Mouse (Mus musculus): ENCODE measurements at regions not wholly inside any gene's neighbourhood (a gene's known extent, or its start where the extent isn't known, plus 50 kb on each side); places are given as distances from the start of the nearest gene placed in this dataset.
A peak's percentile ranks its signal among the peaks of the same experiment; 100 is the strongest.

GRCm38 (mm10) chr11:52541210-52541609 lies 145.0 kb downstream of the 9530068E07Rik start:
- no peak for DNase-seq (ENCODE audit: low read depth, low spot score)

- no peak for DNase-seq (ENCODE audit: low read depth, low spot score)
These were observed 155.2 kb downstream of the 9530068E07Rik start for GRCm38 (mm10) chr11:52551451-52551850.

DNA sequence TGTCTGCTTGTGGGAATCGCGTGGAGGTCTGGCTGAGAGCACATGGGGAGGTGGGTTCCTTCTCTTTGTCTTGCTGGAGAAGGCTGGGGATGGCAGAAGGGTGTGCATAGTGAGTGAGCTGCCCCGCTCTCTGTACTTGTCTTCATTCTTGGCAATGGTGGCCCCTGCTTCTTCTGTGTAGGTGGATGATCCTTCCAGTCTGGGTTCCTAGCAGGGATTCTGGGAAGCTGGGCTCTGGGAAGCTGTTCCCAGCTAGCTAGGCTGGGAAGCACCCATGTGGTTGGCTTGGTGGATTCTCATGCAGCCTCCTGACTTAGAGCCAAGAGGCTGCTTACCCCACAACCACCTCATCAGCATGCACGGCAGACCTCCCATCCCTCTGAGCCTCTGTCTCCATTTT lies 156.6 kb downstream of the 9530068E07Rik start:
- DNase-seq (ENCODE audit: low read depth, low spot score): no peak

DNA sequence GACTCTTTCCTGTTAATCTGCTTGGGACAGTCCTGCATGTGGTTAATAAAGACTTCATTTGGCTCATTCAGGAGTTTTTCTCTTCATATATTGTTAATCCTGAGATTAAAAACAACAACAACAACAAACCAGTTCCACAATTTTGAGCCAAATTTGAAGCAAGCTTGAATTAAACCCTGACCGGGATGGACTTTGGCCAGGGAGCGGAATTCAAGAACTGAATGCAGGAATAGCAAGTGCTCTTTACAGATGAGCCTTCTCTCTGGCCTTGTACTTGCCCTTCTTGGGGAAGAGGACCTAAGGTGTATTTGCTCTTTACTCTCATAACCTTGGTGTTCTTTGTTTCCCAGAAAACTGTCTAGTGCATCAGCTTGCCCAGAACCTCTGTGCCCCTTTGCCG lies 161.6 kb downstream of the 9530068E07Rik start:
- no peak for DNase-seq (ENCODE audit: low read depth, low spot score)

DNA sequence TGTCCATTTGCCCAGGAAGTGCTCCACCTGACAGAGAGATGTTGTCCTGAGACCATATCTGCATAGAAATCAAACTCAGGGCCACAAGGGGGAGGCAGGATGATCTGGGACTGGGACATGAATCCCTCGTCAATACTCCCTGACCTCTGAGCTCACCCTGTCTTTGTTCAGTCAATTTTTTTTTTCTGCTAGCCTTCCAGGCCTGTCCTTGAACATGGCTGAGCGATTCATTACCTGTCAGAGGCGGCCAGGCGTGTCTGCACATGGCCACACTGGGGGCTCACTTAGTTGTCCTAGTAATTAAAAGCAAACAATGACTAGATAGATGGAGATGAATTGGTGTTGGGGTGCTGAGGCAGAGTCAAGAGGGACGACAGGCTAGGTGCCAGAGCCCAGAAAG lies 162.6 kb downstream of the 9530068E07Rik start:
- DNase-seq (ENCODE audit: low read depth, low spot score): no peak

DNA sequence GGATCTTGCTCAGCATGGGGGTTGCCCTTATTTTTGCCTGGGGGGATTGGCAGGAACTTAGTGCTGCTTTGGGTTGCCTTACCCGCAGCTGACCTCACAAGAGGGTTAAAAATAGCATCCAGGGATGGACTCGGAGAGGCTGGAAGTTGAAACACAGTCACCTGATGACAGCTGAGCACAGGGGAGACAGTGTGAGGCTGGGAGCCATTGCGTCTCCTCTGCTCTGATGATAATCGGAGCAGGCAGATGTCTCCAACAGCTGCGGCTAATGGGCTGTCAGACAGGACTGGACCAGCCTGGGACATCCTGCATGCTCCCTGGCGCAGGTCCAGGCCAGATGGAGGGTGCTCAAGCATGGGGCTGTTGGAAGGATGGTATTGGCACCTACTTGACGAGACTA lies 165.1 kb downstream of the 9530068E07Rik start:
- no peak for DNase-seq (ENCODE audit: low read depth, low spot score)

- DNase-seq (ENCODE audit: low read depth, low spot score): no peak
These were observed 169.2 kb downstream of the 9530068E07Rik start for GRCm38 (mm10) chr11:52565457-52565856.

DNA sequence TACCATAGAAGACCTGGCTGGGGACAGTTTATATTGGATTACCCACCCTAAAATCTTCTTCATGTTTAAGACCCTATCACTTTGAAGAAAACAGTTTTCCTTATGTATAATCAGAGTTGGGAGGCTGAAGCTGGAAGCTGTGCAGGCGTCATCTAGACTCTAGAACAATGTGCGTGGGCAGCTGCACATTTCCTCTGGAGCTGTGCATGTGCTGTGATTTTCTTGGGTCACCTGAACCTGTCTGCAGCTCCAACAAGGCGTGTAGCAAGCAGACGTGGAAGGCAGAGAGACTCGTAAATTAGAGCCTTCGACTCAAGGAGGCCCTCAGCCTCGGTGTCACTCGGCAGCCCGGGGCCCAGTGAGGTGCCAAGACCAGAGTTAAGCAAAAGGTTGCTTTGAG lies 169.8 kb downstream of the 9530068E07Rik start:
- peak; percentile 23 for DNase-seq (ENCODE audit: low read depth, low spot score)

DNA sequence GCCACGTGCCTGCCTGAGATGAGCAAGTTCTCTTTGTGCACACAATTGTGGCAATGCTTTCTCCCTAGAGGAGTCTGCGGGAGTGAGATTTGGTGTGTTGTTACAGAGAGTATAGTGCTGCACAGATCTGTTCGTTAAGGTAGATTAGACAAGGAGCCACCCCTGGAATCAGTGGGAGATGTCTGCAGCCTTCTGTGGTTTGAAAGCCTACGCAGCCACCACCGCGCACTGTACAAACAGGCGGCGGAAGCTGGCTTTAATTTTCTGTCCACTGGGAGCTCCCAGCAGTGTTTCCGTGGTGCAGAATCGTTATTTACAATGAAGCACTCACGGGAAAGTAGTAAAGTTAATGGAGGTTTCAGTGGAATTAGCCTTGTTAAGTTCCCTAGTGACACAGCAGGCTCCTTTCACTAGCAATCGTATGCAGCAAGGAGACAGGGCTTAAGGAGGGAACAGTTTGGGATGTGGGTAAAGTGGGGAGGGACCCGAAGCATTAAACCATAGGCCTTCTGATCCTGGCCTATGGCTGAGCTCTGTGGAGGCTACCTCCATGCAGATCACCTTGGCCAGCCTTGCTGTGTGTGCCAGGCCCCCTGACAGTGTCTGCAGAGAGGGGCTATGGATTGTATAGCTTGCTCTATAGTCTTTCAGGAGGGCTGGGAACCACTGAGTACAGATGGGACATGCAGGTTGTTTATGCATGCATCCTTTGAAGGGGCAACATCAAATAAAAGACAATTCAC lies 171.9 kb downstream of the 9530068E07Rik start:
- DNase-seq (ENCODE audit: low read depth, low spot score): no peak

GRCm38 (mm10) chr11:52568794-52569193 lies 172.6 kb downstream of the 9530068E07Rik start:
- DNase-seq (ENCODE audit: low read depth, low spot score): no peak

GRCm38 (mm10) chr11:52569759-52570158 lies 173.5 kb downstream of the 9530068E07Rik start:
- DNase-seq (ENCODE audit: low read depth, low spot score): no peak

DNA sequence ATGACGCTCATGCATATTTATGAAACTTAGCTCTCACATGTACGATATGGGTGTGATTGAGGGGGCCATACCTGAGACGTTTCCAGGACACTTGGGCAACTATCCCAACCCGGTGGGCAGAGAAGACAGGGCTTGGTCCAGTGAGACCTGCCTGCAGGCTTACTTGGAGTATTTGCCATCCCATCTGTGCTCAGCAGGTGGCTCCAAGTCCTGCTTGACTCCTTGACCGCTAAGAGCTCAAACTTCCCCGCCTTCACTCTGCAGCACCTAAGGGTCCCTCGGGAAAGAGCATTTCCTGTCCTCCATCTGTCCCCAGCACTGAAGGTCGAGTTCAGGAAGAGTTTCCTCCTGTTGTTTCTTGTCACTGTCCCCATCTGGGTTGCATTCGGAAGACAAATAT lies 182.2 kb downstream of the 9530068E07Rik start:
- no peak for DNase-seq (ENCODE audit: low read depth, low spot score)

- no peak for DNase-seq (ENCODE audit: low read depth, low spot score)
These were observed 183.6 kb downstream of the 9530068E07Rik start for GRCm38 (mm10) chr11:52579764-52580377.

DNA sequence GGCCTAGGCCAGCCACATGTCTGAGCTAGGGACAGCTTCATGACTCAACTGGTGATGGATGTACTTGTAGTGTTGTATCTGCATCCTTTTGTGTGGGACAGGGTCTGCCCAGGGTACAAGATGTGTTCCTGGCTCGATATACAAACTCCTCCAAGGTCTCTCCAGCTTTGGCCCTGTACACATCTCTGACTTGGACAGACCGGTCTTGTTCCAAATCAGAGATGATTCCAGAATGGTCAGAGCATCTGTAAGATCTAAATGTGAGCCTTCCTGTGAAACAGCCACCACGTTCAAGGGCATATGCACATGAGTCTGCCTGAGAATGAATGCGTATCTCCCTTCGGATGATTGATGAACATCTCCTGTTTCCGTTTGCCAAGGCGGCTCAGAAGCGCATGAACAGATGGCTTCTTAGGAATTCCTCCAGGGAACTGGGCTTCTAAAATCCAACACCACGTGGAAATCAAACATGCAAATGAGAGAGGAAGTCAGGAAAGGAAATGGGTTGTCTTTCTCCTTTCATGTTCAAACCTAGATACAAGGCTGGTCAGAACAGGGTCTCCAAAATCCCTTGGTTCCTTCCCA lies 172.7 kb upstream of the Fstl4 start:
- DNase-seq (ENCODE audit: low read depth, low spot score): peak; percentile 59

DNA sequence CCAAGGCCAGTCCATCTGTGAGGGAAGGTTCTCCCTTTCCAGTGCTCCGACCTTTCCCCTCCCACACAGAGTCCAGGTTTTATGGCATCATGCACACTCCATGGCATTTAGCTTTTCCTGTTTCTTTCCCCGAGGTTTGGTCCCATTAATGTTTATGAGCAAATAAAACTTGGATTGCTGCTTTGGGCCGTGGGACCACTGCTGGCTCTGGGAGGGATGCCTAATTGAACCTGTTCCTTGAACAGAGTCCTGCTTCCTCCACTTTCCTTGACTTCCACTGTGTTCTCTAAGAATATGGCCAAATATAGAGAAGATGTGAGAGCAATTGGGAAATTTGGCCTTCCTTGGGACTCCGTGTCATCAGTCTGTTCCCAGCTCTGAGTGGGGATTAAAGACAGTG lies 170.3 kb upstream of the Fstl4 start:
- no peak for DNase-seq (ENCODE audit: low read depth, low spot score)

DNA sequence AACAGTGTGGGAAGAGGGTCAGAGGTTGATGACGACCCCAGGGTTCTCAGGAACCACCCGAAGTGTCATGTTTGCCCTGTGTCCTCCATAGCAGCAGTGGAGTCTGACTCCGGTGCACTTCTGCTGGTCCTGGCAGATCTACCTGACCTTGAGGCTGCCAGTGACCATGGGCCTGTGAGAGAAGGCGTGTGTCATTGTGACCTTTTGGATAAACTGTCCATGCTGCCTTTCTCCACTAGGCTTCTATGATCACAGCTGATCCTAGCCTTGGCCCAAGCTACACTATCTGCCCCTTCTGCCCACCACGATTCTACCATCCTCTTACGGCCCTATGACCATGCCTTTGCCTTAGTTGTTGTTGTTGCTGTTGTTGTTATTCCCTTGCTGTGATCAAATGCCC lies 163.2 kb upstream of the Fstl4 start:
- no peak for DNase-seq (ENCODE audit: low read depth, low spot score)

GRCm38 (mm10) chr11:52602061-52602561 lies 162.3 kb upstream of the Fstl4 start:
- DNase-seq (ENCODE audit: low read depth, low spot score): peak; percentile 72

GRCm38 (mm10) chr11:52602796-52603195 lies 161.6 kb upstream of the Fstl4 start:
- no peak for DNase-seq (ENCODE audit: low read depth, low spot score)

DNA sequence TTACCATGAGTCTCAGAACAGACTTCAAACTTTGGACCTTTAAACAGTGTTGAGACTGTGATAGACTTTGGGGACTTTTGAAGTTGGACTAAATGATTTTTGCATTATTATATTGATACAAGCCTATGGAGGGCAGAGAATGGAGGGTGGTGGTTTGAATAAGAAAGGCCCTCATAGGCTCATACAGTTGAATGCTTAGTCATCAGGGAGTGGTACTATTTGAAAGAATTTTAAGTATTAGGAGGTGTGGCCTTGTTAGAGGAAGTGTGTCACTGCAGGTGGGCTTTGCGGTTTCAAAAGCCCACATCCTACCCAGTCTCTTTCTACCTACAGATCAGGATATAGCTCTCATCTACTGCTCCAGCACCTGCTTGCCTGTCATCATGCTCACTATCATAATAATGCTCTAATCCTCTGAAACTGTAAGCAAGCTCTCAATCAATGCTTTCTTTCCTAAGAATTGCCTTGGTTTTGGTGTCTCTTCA lies 153.7 kb upstream of the Fstl4 start:
- no peak for DNase-seq (ENCODE audit: low read depth, low spot score)

DNA sequence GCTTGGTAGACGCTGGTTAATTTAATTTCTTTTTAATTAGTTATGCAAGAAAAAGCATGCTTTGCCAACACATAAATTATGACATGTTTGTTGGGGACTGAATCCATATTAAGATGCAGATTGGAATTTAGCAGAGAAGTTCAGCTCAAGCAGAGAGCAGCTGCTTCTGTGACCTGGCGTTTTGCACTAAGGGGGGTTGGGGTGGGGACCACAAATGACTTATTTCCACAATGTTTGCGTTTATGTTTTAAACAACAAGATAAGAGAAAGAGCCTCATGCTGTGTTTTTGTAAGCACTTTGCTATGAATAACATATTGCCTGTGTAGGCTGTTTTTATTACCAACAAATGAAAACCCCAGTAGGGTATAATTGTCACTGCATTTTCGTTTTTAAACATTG lies 148.8 kb upstream of the Fstl4 start:
- DNase-seq (ENCODE audit: low read depth, low spot score): no peak

DNA sequence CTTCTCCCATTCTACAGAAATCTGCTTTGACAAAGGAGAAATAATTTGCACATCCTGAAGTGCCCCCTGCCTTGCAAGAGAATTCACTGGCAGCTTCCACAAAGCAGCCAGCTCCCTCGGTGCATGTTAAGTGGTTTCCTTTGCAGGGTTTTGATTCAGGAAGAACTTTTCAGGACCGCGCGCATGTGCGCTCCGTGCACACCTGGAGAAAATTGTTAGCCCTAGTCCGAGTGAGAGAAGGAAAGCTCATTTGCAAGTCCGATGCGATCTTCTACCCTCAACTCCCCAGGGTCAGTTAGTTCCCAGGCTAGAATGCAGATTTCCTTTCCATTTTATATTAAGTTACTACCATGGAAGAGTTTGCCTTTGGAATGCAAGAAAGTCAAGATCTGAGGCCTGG lies 145.8 kb upstream of the Fstl4 start:
- DNase-seq (ENCODE audit: low read depth, low spot score): no peak

DNA sequence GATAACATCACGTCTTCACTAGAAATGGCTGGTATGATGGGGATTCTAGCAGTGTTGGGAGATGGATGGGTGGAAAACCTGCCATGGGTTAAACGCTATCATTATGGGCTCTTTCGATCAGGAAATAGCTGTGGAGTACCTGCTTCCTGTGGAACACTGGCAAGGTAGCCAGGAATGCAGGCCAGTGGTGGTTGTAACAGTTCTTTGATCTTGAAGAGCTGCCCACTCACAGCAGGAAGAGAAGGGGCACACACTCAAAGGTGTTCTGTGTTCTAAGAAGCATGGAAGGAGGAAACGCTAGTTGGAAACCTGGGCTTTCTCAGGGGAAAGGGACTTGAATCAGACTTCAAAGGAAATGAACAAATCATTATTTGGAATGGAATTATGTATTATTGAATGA lies 141.6 kb upstream of the Fstl4 start:
- no peak for DNase-seq (ENCODE audit: low read depth, low spot score)

GRCm38 (mm10) chr11:52628875-52629274 lies 135.6 kb upstream of the Fstl4 start:
- DNase-seq (ENCODE audit: low read depth, low spot score): no peak
